Mouse (Mus musculus): ENCODE data around the gene Efhd2.

DNA sequence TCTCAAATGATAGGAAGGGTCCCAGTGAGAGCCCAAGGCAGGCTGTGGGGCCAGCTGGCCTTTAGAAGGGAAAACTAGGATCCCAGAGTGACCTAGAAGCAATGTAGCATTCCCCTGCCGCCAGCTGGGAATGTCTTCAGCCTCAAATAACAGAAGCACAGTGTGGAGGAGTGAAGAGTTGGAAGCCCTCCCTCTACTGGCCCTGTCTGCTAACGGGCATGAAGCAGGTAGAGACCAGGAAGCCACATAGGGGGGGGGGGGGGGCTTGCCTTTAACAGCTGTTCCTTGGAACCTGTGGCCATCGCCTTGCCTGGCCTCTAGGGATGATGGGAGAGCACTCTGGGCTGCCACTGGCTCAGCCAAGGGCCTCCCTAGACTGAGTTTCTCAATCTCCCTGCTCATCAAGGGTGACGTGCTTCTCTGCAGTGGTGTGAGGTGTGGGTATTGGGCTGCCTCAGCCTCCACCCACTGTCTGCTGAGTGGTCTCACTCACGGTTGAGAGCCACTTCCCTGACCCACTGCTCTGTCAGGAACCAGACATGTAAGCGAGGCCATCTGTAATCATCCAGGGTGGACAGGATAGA is 11.8 kb upstream of the Efhd2 start:
- TF ChIP-seq CTCF (conservative IDR thresholded peaks at IDR 0.05; ENCODE audit: insufficient read depth, insufficient read length, low read depth, low read length) = no peak
- no peak for TF ChIP-seq POLR2A (IDR thresholded peaks at IDR 0.05; ENCODE audit: low read depth, low read length)

All from kidney, adult 2 months (tissue).